In genomic region chr2:163901043-163901442, GRCm38 (mm10) we compare ENCODE assay signal across 39 mouse cellular contexts. TPM values are rescaled to one million over a fixed set of nuclear protein-coding genes. Genes with fewer than 3 reads are reported as not detected.
DNase-seq lines count a peak whose midpoint lies in the region; ATAC-seq and TF ChIP-seq lines count a peak whose summit lies in the region.
"Had no signal": no experiment of that assay in that cellular context is flagged by ENCODE, and none has a peak within 500 bp of the region (broad histone marks: within the 10 kb centered on the region; RNA-seq: fewer than 3 reads in every experiment).

No protein-coding gene starts in this region.

- H3K4me2 ChIP-seq in lung, embryonic 14.5 days = no peak overlapping the region
- H3K4me2 ChIP-seq: embryonic facial prominence, embryonic 13.5 days; heart, embryonic 12.5 days; hindbrain, embryonic 14.5 days; limb, embryonic 15.5 days; liver, embryonic 15.5 days; lung, embryonic 15.5 days; midbrain, embryonic 11.5 days had no signal

- H3K4me1 ChIP-seq in lung, embryonic 14.5 days (ENCODE audit: insufficient read depth) = no peaks in the 10 kb centered on the region
- H3K4me1 ChIP-seq: liver, embryonic 15.5 days; lung, embryonic 15.5 days had no signal

- no peak overlapping the region for H3K9ac ChIP-seq in lung, embryonic 14.5 days
- H3K9ac ChIP-seq: embryonic facial prominence, embryonic 13.5 days; heart, embryonic 12.5 days; hindbrain, embryonic 14.5 days; limb, embryonic 15.5 days; liver, embryonic 15.5 days; lung, embryonic 15.5 days had no signal

- WGBS in lung, embryonic 14.5 days = 63% methylated on average over 7 of the region's 7 CpGs

- no peak for ATAC-seq in lung, embryonic 14.5 days (ENCODE audit: insufficient read depth)
- no peak for ATAC-seq in CD4-positive, CD25-positive, alpha-beta regulatory T cell, adult 4 months
- ATAC-seq: activated CD4-positive, CD25-positive, alpha-beta regulatory T cell, adult 4 months; forebrain, embryonic 16.5 days; intestine, postnatal 0 days; midbrain, embryonic 16.5 days had no signal

- no peak overlapping the region for H3K4me3 ChIP-seq in lung, embryonic 14.5 days (ENCODE audit: low read depth, low read length)
- H3K4me3 ChIP-seq: embryonic facial prominence, embryonic 13.5 days; forebrain, embryonic 10.5 days; heart, embryonic 12.5 days; limb, embryonic 10.5 days; limb, embryonic 15.5 days; liver, embryonic 15.5 days; lung, embryonic 15.5 days had no signal

- H3K27ac ChIP-seq in lung, embryonic 14.5 days (ENCODE audit: low read depth) = no peak overlapping the region
- H3K27ac ChIP-seq: embryonic facial prominence, embryonic 13.5 days; forebrain, embryonic 10.5 days; hindbrain, embryonic 14.5 days; limb, embryonic 10.5 days; limb, embryonic 15.5 days; liver, embryonic 15.5 days; lung, embryonic 15.5 days had no signal

- H3K9me3 ChIP-seq in lung, embryonic 14.5 days (ENCODE audit: low read depth, low read length) = no peaks in the 10 kb centered on the region
- H3K9me3 ChIP-seq: embryonic facial prominence, embryonic 13.5 days; forebrain, embryonic 10.5 days; heart, embryonic 12.5 days; limb, embryonic 10.5 days; limb, embryonic 15.5 days; liver, embryonic 15.5 days; lung, embryonic 15.5 days had no signal

- peak; percentile 40 for DNase-seq in adrenal gland, postnatal 14 days
- DNase-seq in adrenal gland, postnatal 25 days = no peak
- peak; percentile 13 for DNase-seq in lung, embryonic 14.5 days
- DNase-seq in lung, postnatal 10 days = no peak
- peak; percentile 72 for DNase-seq in adipocyte (ENCODE audit: low spot score)
- DNase-seq in testis, postnatal 14 days (ENCODE audit: low spot score) = peak; percentile 25
- DNase-seq: cerebellum, adult 18-20 months; cerebellum, postnatal 10 days; kidney, adult 9 months; kidney, postnatal 10 days; layer of hippocampus, adult 9-11 months; lung, postnatal 36 days; right cerebral cortex, postnatal 4 days; thymus, postnatal 4 days had no signal

- no peaks in the 10 kb centered on the region for H3K36me3 ChIP-seq in lung, embryonic 14.5 days (ENCODE audit: insufficient read depth)
- H3K36me3 ChIP-seq: embryonic facial prominence, embryonic 13.5 days; forebrain, embryonic 10.5 days; heart, embryonic 12.5 days; limb, embryonic 10.5 days; limb, embryonic 15.5 days; liver, embryonic 15.5 days; lung, embryonic 15.5 days had no signal

- no peaks in the 10 kb centered on the region for H3K27me3 ChIP-seq in lung, embryonic 14.5 days (ENCODE audit: insufficient read depth, low read length)
- H3K27me3 ChIP-seq: liver, embryonic 15.5 days; lung, embryonic 15.5 days had no signal

- no peak for TF ChIP-seq CTCF in lung, embryonic 14.5 days (IDR thresholded peaks at IDR 0.05; ENCODE audit: low read depth)

RNA-seq across cellular contexts. Expression of gene Rims4, which starts 17.4 kb away (rescaled TPM):
- total RNA-seq in adrenal gland, postnatal 14 days (2021) = 72.1 and 92.7 TPM in 2 replicates
- total RNA-seq in adrenal gland, postnatal 25 days (2021) = 182 and 190 TPM in 2 replicates
- 0.11 and 0.25 TPM in 2 replicates for polyA plus RNA-seq in lung, embryonic 14.5 days (2014; fragmentation: Nextera tagmentation; extraction: Ambion mirVana)
- polyA plus RNA-seq in CD4-positive, CD25-positive, alpha-beta regulatory T cell, adult 4 months (2017; shearing (Covaris generic)) = not detected
- total RNA-seq: common myeloid progenitor, adult 5-6 weeks; granulocyte monocyte progenitor cell, adult 5-6 weeks; hematopoietic stem cell, adult 5-6 weeks; megakaryocyte, adult 5-6 weeks; neutrophil, adult 5-6 weeks had no signal
- polyA plus RNA-seq: activated CD4-positive, CD25-positive, alpha-beta regulatory T cell, adult 4 months; thymus, postnatal 0 days had no signal

RNA-seq across cellular contexts. Expression of gene Kcnk15, which starts 47.6 kb away (rescaled TPM):
- not detected in 2 replicates for total RNA-seq in adrenal gland, postnatal 14 days (2021)
- not detected in 2 replicates for total RNA-seq in adrenal gland, postnatal 25 days (2021)
- polyA plus RNA-seq in lung, embryonic 14.5 days (2014; fragmentation: Nextera tagmentation; extraction: Ambion mirVana) = not detected in 2 replicates
- not detected for polyA plus RNA-seq in CD4-positive, CD25-positive, alpha-beta regulatory T cell, adult 4 months (2017; shearing (Covaris generic))
- total RNA-seq: common myeloid progenitor, adult 5-6 weeks; gastrocnemius, adult 8-10 months; granulocyte monocyte progenitor cell, adult 5-6 weeks; hematopoietic stem cell, adult 5-6 weeks; left cerebral cortex, postnatal 10 days; megakaryocyte, adult 5-6 weeks; neutrophil, adult 5-6 weeks had no signal
- polyA plus RNA-seq: activated CD4-positive, CD25-positive, alpha-beta regulatory T cell, adult 4 months; embryonic facial prominence, embryonic 13.5 days; forebrain, embryonic 10.5 days; forebrain, embryonic 16.5 days; heart, embryonic 12.5 days; heart, postnatal 0 days; hindbrain, embryonic 14.5 days; intestine, postnatal 0 days; limb, embryonic 10.5 days; limb, embryonic 15.5 days; liver, embryonic 15.5 days; lung, embryonic 15.5 days; midbrain, embryonic 11.5 days; neural tube, embryonic 11.5 days; stomach, embryonic 14.5 days; thymus, postnatal 0 days had no signal

Comparison
In these comparisons a context has a peak if more than half of its experiments do, and no peak if none do; other contexts are left out.
1. DNase-seq: peak in adrenal gland, postnatal 14 days (single experiment), lung, embryonic 14.5 days (single experiment), adipocyte (single experiment) and testis, postnatal 14 days (single experiment); none in adrenal gland, postnatal 25 days (single experiment) and lung, postnatal 10 days (single experiment).